Mouse (Mus musculus): ENCODE results near the gene Wdr61.

Wdr61 gene

GRCm38 (mm10) chr9:54682846-54683245 is 51.5 kb downstream of the Wdr61 start:
- WGBS = 67% methylated on average over 4 of the region's 4 CpGs

GRCm38 (mm10) chr9:54676531-54676986 is 57.8 kb downstream of the Wdr61 start:
- 6% methylated on average over 14 of the region's 14 CpGs for WGBS

DNA sequence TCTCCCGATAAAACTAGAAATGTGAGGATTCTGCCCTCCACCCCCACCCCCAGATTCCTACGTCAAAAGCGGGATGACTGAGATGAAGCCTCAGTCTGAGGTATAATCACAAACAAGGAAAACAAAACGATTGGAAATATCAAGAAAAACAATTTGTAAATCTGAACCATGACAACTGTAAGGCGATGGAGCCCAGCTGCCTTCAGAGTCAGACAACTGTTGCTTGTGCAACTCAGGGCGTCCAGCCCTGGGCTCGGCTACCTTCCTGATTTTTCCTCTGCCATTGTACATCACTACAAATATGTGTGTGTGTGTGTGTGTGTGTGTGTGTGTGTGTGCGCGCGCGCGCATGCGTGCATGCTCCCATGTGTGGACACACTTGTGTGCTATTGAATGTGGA is 60.4 kb downstream of the Wdr61 start:
- WGBS = 89% methylated on average over 13 of the region's 13 CpGs

GRCm38 (mm10) chr9:54671962-54672361 is 62.4 kb downstream of the Wdr61 start:
- WGBS = 67% methylated on average over 3 of the region's 3 CpGs

- 41% methylated on average over 4 of the region's 4 CpGs for WGBS
These were observed 65.9 kb downstream of the Wdr61 start for GRCm38 (mm10) chr9:54668455-54668854.

- WGBS = 93% methylated on average over 3 of the region's 3 CpGs
These were observed 68.2 kb downstream of the Wdr61 start for GRCm38 (mm10) chr9:54666116-54666515.
